Mouse (Mus musculus): ENCODE measurements around the gene Slc38a3. TPM values are rescaled to one million over a fixed set of nuclear protein-coding genes. Genes with fewer than 3 reads are reported as not detected.

Gene Slc38a3
- total RNA-seq, 2 experiments from 2014 or later: 0.33 to 0.64 TPM

Other genes starting within 250 kb of the Slc38a3 start
- 10 to 100 TPM; 40.0 to 49.5 TPM for gene Tmem115, start 135.6 kb downstream of the Slc38a3 start, total RNA-seq (2021)
- gene Cyb561d2, start 127.3 kb downstream of the Slc38a3 start, total RNA-seq (2021): 10 to 100 TPM; 12.8 to 20.2 TPM
- 10 to 100 TPM; 25.8 to 30.9 TPM for gene Nprl2, start 127.3 kb downstream of the Slc38a3 start, total RNA-seq (2021)
- gene Zmynd10, start 122.2 kb downstream of the Slc38a3 start, total RNA-seq (2021): 1 to 10 TPM; 1.0 to 1.1 TPM
- gene Rassf1, start 118.0 kb downstream of the Slc38a3 start, total RNA-seq (2021): 10 to 100 TPM; 16.4 to 24.2 TPM
- gene Tusc2, start 106.3 kb downstream of the Slc38a3 start, total RNA-seq (2021): 10 to 100 TPM; 53.9 to 54.3 TPM
- 10 to 100 TPM; 34.1 to 45.3 TPM for gene Hyal2, start 101.6 kb downstream of the Slc38a3 start, total RNA-seq (2021)
- gene Hyal1, start 92.6 kb downstream of the Slc38a3 start, total RNA-seq (2021): 10 to 100 TPM in 1 of 2 experiments, 1 to 10 TPM in 1; 9.2 to 15.7 TPM
- gene Naa80, start 90.6 kb downstream of the Slc38a3 start, total RNA-seq (2021): 10 to 100 TPM; 13.3 to 16.5 TPM
- gene Hyal3, start 88.7 kb downstream of the Slc38a3 start, total RNA-seq (2021): 1 to 10 TPM; 1.4 to 1.7 TPM
- gene Ifrd2, start 81.9 kb downstream of the Slc38a3 start, total RNA-seq (2021): 10 to 100 TPM; 38.0 to 41.1 TPM
- 1 to 10 TPM; 5.1 to 6.3 TPM for gene Sema3b, start 60.3 kb downstream of the Slc38a3 start, total RNA-seq (2021)
- 100 to 1,000 TPM; 238 to 263 TPM for gene Gnai2, start 34.2 kb downstream of the Slc38a3 start, total RNA-seq (2021)
- gene Gnat1, start 10.2 kb upstream of the Slc38a3 start, total RNA-seq (2021): under 1 TPM; 0.22 to 0.56 TPM
- gene Sema3f, start 40.9 kb upstream of the Slc38a3 start, total RNA-seq (2021): 10 to 100 TPM; 30.2 to 34.1 TPM
- 100 to 1,000 TPM; 115 to 118 TPM for gene Rbm5, start 101.5 kb upstream of the Slc38a3 start, total RNA-seq (2021)
- gene Rbm6, start 203.7 kb upstream of the Slc38a3 start, total RNA-seq (2021): 10 to 100 TPM; 48.3 to 52.8 TPM
- 10 to 100 TPM; 18.8 to 21.5 TPM for gene Mon1a, start 218.6 kb upstream of the Slc38a3 start, total RNA-seq (2021)
- 10 to 100 TPM; 10.8 to 11.4 TPM for gene Mst1r, start 237.3 kb upstream of the Slc38a3 start, total RNA-seq (2021)

Measured in adrenal gland, adult 18-20 months (tissue).